Mouse (Mus musculus) embryonic facial prominence, embryonic 15.5 days (tissue): ENCODE data around the gene Abcc12. TPM values are rescaled to one million over a fixed set of nuclear protein-coding genes. Genes with fewer than 3 reads are reported as not detected.

Source experiments
- ATAC-seq: fragments of 200-750 bp; cut with Nextera tagmentation; 2 replicates; pipeline ENCODE4 v1.8.0; 2017; ENCODE audit warnings: low read depth, moderate TSS enrichment; ENCODE audit not compliant: insufficient number of reproducible peaks, low FRiP score, low TSS enrichment
- H3K27ac ChIP-seq: fragments of 300-500 bp; sonication (generic); replicated peaks from 2 replicates; pipeline ENCODE4 v1.5.1; 2015; ENCODE audit warnings: mild to moderate bottlenecking, inconsistent platforms
- H3K27me3 ChIP-seq: fragments of 300-500 bp; sonication (generic); 2 replicates; pipeline ENCODE4 v1.6.1; 2015; ENCODE audit warnings: inconsistent platforms
- H3K36me3 ChIP-seq: fragments of 300-500 bp; sonication (generic); 2 replicates; pipeline ENCODE4 v1.6.1; 2015; ENCODE audit warnings: mild to moderate bottlenecking, inconsistent platforms
- H3K4me1 ChIP-seq: fragments of 300-500 bp; sonication (generic); 2 replicates; pipeline ENCODE4 v1.6.1; 2015; ENCODE audit warnings: inconsistent platforms
- H3K4me2 ChIP-seq: fragments of 300-500 bp; sonication (generic); replicated peaks from 2 replicates; pipeline ENCODE4 v1.6.1; 2015; ENCODE audit warnings: mild to moderate bottlenecking, inconsistent platforms
- H3K4me3 ChIP-seq: fragments of 300-500 bp; sonication (generic); replicated peaks from 2 replicates; pipeline ENCODE4 v1.5.1; 2015; ENCODE audit warnings: mild to moderate bottlenecking, inconsistent platforms
- H3K9ac ChIP-seq: fragments of 300-500 bp; sonication (generic); 2 replicates; pipeline ENCODE4 v1.6.1; 2015; ENCODE audit warnings: inconsistent platforms
- H3K9me3 ChIP-seq: fragments of 300-500 bp; sonication (generic); replicated peaks from 2 replicates; pipeline ENCODE4 v1.6.1; 2016; ENCODE audit warnings: inconsistent platforms
- WGBS: fragments of 180-500 bp; shearing (Covaris S2); methylation state at CpG from one replicate; pipeline ENCODE4 v1.1.7; 2015; 5-methylcytosine and 5-hydroxymethylcytosine counted together
- polyA plus RNA-seq: library from polyadenylated mRNA; unstranded; fragments of >200 nt; fragmentation: Nextera tagmentation; extraction: Ambion mirVana; gene quantifications from 2 replicates; pipeline ENCODE4 v1.2.1, GENCODE M21; 2015

Gene Abcc12
- polyA plus RNA-seq, 1 experiment from 2014 or later, result 0.41 TPM

DNA sequence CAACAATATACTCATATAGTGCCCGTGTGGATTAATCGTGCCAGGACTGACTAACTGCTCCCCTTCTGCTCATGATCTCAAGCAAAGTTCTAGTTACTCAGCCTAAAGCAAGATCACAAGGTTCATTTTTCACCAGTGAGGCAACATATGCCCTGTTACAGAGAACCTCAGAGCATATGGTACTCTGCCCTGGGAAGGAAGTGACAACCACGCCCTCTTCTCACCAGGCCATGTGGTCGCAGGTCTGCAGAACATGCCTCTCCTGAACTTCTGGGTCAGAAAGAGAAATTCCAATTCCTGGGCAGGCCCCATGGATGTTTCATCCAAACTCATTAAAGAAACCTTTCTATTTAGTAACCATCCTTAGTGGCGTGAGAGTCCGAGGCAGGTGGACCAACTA lies 39.6 kb downstream of the Abcc12 start:
- Histone ChIP-seq H3K27me3 (no peaks in the 10 kb centered on the region), H3K9ac (no peak overlapping the region), H3K4me3 (no peak overlapping the region), H3K27ac (no peak overlapping the region), H3K4me2 (no peak overlapping the region), H3K9me3 (no peaks in the 10 kb centered on the region), H3K36me3 (no peaks in the 10 kb centered on the region), H3K4me1 (peaks cover 5% of the 10 kb centered on the region; the same call in 1 of the 2 replicates)
- no peak for ATAC-seq
- WGBS, result 86% methylated on average over 6 of the region's 6 CpGs

DNA sequence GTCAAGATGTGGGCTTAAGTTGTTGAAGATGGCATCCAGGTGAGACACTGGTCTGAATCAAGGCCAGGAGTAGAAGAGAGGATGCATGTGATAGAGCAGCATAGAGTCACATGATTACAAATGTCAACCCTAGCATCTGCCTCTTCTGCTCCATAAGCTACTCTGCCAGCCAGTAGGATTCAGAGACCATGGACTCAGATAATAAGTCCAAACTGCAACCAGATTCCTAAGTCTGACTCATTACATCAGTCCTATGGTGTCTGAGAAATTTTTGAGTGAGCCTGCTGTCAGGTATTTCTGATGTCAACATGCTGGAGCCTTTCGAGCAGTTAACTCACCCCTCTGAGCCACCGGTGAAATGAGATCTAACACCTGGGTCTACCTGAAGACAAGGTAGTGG lies 40.1 kb downstream of the Abcc12 start:
- ATAC-seq, result no peak
- Histone ChIP-seq H3K9ac (no peak overlapping the region), H3K36me3 (no peaks in the 10 kb centered on the region), H3K4me1 (peaks cover 6% of the 10 kb centered on the region; the same call in 1 of the 2 replicates), H3K27ac (no peak overlapping the region), H3K4me2 (no peak overlapping the region), H3K9me3 (no peaks in the 10 kb centered on the region), H3K27me3 (no peaks in the 10 kb centered on the region), H3K4me3 (no peak overlapping the region)
- WGBS, result 88% methylated on average over 2 of the region's 2 CpGs

DNA sequence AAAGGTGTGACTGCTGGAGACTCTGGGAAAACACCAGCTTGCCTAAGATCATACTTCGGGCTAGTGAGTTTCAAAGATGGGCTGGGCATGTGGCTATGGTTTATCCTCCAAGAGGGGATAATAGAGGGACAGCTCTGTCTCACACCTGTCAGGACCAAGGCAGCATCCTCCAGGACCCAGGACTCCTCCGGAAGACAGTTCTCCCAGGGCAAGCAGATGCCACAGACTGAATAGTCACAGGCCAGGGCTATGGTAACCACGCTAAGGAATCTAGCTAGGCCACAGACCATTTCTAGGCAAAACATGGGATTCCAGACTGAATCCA lies 43.9 kb downstream of the Abcc12 start:
- Histone ChIP-seq H3K27ac (no peak overlapping the region), H3K4me2 (no peak overlapping the region; the same call in 1 of the 2 replicates), H3K36me3 (no peaks in the 10 kb centered on the region), H3K4me1 (peaks cover 6% of the 10 kb centered on the region; the same call in 1 of the 2 replicates), H3K9me3 (no peaks in the 10 kb centered on the region), H3K4me3 (no peak overlapping the region), H3K9ac (no peak overlapping the region), H3K27me3 (no peaks in the 10 kb centered on the region)
- WGBS, result 66% methylated on average over 3 of the region's 3 CpGs
- no peak for ATAC-seq

DNA sequence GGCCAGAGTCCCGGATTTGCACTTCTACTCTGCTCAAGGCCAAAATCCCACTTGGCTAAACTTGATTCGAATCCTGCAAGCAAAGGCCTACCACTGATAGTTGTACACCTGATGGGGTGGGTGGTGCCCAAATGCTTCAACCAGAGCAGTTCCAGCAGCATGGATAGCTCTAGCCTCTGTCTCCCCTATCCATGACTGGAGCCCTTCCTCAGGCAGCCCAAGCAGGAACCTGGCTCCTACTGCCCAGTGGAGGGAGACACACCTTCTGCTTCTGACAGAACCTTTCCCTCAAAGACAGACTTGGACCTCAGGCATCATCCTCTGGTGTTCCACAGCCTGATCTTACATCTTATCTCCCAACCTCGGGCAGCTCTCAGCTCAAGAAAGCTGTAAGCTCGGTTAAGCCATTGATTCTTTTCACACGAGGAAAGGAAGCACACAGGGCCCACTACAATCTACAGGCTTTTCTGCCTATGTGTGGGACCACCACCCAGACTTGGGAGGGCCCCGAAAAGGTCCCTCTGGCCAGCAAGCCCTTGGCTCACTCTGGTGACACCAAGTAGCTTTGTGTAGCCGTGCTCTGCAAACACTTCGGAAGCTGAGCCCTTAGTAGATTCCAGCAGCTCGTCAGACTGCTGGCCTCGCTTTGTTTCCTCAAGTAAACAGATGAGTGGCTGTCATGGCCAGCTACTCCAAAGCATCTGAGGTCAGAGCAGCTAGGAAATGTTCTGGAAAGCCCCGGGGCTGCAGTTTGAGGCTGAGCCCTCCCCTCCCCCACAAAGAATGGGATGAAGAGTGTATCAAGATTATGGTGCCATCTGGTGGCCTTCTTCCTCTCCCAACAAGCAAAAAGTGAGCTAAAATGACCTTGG lies 44.5 kb downstream of the Abcc12 start:
- peak overlapping the region; percentile 34; the same call in 1 of the 2 replicates for H3K4me2 ChIP-seq
- H3K27ac ChIP-seq, result no peak overlapping the region
- H3K4me1 ChIP-seq, result peaks cover 6% of the 10 kb centered on the region; the same call in 1 of the 2 replicates
- no peak overlapping the region for H3K9ac ChIP-seq
- 42% methylated on average over 11 of the region's 11 CpGs for WGBS
- no peak overlapping the region for H3K4me3 ChIP-seq
- ATAC-seq, result no peak
- no peaks in the 10 kb centered on the region for H3K36me3 ChIP-seq
- no peaks in the 10 kb centered on the region for H3K27me3 ChIP-seq
- no peaks in the 10 kb centered on the region for H3K9me3 ChIP-seq

DNA sequence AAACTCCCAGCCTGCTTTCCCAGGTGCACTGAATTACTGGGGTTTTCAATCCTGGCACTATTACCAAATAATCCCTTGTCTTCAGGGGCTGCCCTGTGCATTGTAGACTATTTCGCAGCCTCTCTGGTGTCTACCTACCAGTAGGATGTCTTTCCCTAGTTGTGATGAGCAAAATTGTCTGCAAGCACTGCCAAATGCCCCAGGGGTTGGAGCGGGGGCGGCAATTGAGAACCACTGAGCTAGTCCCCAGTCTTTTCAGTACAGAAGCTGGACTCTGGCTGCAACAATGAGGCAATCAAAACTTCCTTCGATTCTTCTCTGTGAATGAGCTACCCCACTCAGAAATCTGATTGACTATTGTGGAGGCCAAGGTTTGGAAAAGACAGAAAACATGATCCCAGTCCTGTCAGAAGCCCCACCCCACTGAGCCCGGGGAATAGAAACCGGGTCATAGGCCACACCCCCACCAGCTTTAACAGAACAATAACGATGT lies 45.4 kb downstream of the Abcc12 start:
- WGBS, result 64% methylated on average over 7 of the region's 7 CpGs
- Histone ChIP-seq H3K9me3 (no peaks in the 10 kb centered on the region), H3K27ac (no peak overlapping the region), H3K27me3 (no peaks in the 10 kb centered on the region), H3K9ac (no peak overlapping the region), H3K36me3 (no peaks in the 10 kb centered on the region), H3K4me1 (peaks cover 6% of the 10 kb centered on the region; the same call in 1 of the 2 replicates), H3K4me2 (no peak overlapping the region), H3K4me3 (no peak overlapping the region)
- no peak for ATAC-seq

DNA sequence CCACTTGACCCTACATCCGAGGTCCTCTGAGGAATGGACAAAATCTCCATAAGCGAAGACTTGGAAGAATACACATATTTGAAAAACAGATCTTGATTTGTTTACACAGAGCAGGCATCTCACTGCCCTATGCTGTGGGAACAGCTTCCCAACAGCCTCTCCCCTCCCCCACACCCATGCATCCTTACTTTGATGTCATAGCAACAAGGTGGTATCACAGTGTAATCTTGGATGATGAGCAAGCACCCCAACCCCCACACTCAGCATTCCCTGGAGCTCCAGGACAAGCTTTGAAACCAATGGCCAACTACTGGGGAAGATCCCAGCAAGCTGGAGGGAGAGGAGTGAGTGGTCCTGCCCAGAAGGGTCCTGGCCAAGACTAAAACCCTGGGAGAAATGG lies 50.8 kb downstream of the Abcc12 start:
- no peak overlapping the region for H3K4me3 ChIP-seq
- H3K36me3 ChIP-seq, result no peaks in the 10 kb centered on the region
- 0 out of 2 replicates have a peak, but pooled peaks cover 4% of the 10 kb centered on the region for H3K4me1 ChIP-seq
- no peak overlapping the region for H3K9ac ChIP-seq
- H3K4me2 ChIP-seq, result no peak overlapping the region
- ATAC-seq, result no peak
- H3K27ac ChIP-seq, result no peak overlapping the region
- no peaks in the 10 kb centered on the region for H3K27me3 ChIP-seq
- WGBS, result 67% methylated on average over 2 of the region's 2 CpGs
- H3K9me3 ChIP-seq, result no peaks in the 10 kb centered on the region

DNA sequence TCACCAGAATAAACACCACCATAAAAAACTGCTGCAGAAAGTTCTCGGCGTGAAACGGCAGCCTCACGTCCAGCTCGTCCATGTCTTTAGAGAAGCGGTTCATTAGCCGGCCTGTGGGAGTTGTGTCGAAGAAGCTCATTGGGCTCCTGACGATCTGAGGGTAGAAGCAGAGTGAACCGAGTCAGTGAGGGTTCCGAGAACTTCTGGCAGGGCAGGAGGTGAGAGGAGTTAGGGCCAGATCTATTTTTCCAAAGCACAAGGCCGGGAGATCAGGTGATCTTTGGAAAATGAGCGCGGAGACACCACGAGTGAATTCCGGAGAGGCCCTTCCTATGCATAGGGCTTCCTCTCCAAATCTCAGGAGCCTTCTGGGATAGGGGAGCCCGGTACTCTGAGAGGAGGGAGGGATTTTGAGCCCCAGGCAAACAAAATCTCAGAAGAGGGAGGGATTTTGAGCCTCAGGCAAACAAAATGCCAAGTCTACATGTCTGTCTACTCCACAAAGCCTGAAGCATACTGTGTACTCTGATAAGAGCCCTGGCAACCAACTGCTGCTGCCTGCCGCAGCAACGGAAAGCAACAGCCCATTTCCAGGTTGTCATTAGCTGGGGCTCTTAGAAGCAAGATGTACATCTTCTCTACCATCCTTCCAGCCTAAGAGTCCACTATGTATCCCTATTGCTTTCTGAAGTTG lies 53.0 kb downstream of the Abcc12 start:
- 0 out of 2 replicates have a peak, but pooled peaks cover 4% of the 10 kb centered on the region for H3K4me1 ChIP-seq
- 84% methylated on average over 19 of the region's 19 CpGs for WGBS
- H3K27me3 ChIP-seq, result no peaks in the 10 kb centered on the region
- H3K36me3 ChIP-seq, result no peaks in the 10 kb centered on the region
- H3K27ac ChIP-seq, result no peak overlapping the region
- H3K9me3 ChIP-seq, result no peaks in the 10 kb centered on the region
- no peak overlapping the region for H3K4me3 ChIP-seq
- H3K9ac ChIP-seq, result no peak overlapping the region
- no peak overlapping the region for H3K4me2 ChIP-seq
- no peak for ATAC-seq

DNA sequence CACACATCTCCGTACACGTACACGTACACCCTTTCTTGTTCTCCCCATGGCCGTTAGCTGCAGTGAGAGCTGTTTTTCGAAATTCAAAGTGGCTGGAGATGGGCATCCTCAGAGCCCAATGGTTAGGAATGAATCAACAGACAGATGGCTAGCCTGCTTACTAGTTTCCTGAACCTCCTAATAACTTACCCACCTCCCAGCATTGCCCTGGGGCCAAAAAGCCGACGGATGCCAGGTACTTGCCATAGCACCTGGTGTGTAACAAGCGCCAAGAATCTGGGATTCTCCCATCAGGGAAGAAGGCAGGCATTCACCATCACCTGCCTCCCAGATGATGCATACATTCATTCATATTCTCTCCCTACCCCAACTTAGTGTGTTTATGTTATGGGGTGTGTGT lies 53.7 kb downstream of the Abcc12 start:
- no peaks in the 10 kb centered on the region for H3K27me3 ChIP-seq
- H3K4me2 ChIP-seq, result no peak overlapping the region
- no peak overlapping the region for H3K9ac ChIP-seq
- H3K36me3 ChIP-seq, result no peaks in the 10 kb centered on the region
- 90% methylated on average over 8 of the region's 8 CpGs for WGBS
- no peak overlapping the region for H3K4me3 ChIP-seq
- no peak overlapping the region for H3K27ac ChIP-seq
- no peaks in the 10 kb centered on the region for H3K9me3 ChIP-seq
- 0 out of 2 replicates have a peak, but pooled peaks cover 4% of the 10 kb centered on the region for H3K4me1 ChIP-seq
- no peak for ATAC-seq

DNA sequence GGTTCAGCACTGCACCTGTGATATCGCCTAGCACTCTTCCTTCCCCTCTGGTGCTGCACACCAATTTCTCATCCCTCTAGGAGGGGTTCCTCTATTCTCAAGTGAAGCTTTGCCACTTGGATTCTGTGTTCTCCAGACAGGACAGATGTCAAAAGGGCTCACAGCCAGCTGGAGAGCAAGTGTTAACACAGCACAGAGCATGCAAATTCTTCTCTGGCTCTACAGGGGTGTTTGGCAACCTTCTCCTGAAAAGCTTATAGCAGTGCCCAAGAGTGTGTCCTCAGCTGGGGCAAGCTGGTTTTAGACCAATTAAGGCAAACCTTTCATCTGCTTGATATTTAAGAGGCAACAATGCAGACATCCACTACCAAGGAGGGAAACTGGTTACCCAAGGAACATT lies 66.3 kb downstream of the Abcc12 start:
- no peaks in the 10 kb centered on the region for H3K36me3 ChIP-seq
- H3K27me3 ChIP-seq, result no peaks in the 10 kb centered on the region
- no peaks in the 10 kb centered on the region for H3K9me3 ChIP-seq
- H3K4me2 ChIP-seq, result no peak overlapping the region
- H3K4me1 ChIP-seq, result no peaks in the 10 kb centered on the region
- 63% methylated on average over 1 of the region's 1 CpGs for WGBS
- H3K4me3 ChIP-seq, result no peak overlapping the region
- no peak for ATAC-seq
- H3K27ac ChIP-seq, result no peak overlapping the region
- H3K9ac ChIP-seq, result no peak overlapping the region

DNA sequence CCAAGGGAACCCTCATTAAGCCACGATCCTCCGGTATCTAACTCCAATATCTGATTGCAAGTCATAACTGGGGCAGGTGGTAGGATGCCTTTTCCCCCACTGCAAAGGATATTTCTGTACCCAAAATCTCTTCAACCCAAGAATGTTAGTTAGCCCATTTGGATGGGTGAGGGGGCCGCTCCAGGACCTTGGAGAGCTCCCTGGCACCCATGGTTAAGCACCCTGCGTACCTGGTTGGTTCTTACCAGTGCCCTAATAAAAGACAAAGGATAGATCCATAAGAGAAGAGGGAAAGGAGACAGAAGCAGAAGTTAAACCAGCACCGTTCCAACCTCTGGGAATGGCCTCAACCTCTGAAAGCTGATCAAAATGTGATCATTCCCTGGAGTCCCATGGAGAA lies 67.6 kb downstream of the Abcc12 start:
- Histone ChIP-seq H3K27ac (no peak overlapping the region), H3K9me3 (no peaks in the 10 kb centered on the region), H3K4me2 (no peak overlapping the region), H3K4me1 (no peaks in the 10 kb centered on the region), H3K27me3 (no peaks in the 10 kb centered on the region), H3K9ac (no peak overlapping the region), H3K4me3 (no peak overlapping the region), H3K36me3 (no peaks in the 10 kb centered on the region)
- ATAC-seq, result no peak
- 57% methylated on average over 5 of the region's 5 CpGs for WGBS

DNA sequence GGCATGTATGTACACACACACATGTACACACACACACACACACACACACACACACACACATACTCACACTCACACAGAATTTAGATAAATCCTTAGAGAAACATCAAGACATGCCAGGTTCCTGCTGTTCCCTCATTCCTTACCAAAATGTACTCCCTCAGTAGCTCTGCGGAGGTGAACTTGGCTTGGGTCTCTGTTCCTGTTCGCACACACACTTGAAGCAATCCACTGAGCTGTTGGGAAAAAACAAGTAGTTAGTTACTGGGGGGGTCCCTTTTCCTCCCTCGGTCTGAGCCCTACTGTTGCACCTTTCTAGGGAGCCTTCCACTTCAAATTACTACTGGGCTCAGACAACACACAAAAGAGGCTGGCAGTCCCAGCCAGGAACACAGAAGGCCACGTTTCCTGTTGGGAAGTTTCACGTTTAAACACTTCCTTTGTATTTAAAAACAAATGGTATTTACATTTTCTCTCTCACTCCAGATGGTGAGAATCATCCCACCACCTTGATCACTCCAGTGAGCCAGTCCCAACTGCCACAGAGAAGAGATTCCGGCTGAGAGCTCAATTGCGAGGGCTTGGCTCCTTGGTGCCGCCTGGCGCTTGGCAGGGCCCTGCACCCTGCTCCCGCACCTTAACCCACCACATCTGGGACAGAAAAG lies 68.2 kb downstream of the Abcc12 start:
- Histone ChIP-seq H3K27me3 (no peaks in the 10 kb centered on the region), H3K4me3 (no peak overlapping the region), H3K4me1 (no peaks in the 10 kb centered on the region), H3K36me3 (no peaks in the 10 kb centered on the region), H3K27ac (no peak overlapping the region), H3K9ac (no peak overlapping the region), H3K9me3 (no peaks in the 10 kb centered on the region), H3K4me2 (no peak overlapping the region)
- WGBS, result 61% methylated on average over 10 of the region's 10 CpGs
- no peak for ATAC-seq
